Mouse (Mus musculus) common myeloid progenitor, adult 5-6 weeks (primary cell): ENCODE results near the gene Uqcc3. TPM values are rescaled to one million over a fixed set of nuclear protein-coding genes. Genes with fewer than 3 reads are reported as not detected.
A peak's percentile ranks its signal among the peaks of the same experiment; 100 is the strongest.

Source experiments
- ATAC-seq: replicated peaks from 2 replicates; pipeline ENCODE4 v1.8.0; 2016; ENCODE audit warnings: low read depth, mild to moderate bottlenecking, moderate TSS enrichment, inconsistent platforms; ENCODE audit not compliant: poor library complexity, severe bottlenecking
- total RNA-seq: library from RNA; stranded (forward); fragments of 200-1000, 187-1606 nt; gene quantifications from 2 replicates; pipeline ENCODE4 v1.2.3, GENCODE M21; 2017

Uqcc3 gene
- total RNA-seq: 110 and 122 TPM in 2 replicates

- ATAC-seq: peak; percentile 99
Measured at GRCm38 (mm10) chr19:8880311-8881033, at the start of gene Uqcc3. TSS of gene Uqcc3 (minus strand) at chr19:8880923.

- ATAC-seq: no peak
Measured at GRCm38 (mm10) chr19:8930117-8930516, 49.4 kb upstream of the Uqcc3 start.

GRCm38 (mm10) chr19:8929224-8930088, 48.7 kb upstream of the Uqcc3 start, which contains the start of the genes Rom1 and Eml3:
TSS of gene Rom1 (minus strand) at chr19:8929356.
TSS of gene Eml3 (plus strand) at chr19:8929552.
- peak; percentile 72 for ATAC-seq

DNA sequence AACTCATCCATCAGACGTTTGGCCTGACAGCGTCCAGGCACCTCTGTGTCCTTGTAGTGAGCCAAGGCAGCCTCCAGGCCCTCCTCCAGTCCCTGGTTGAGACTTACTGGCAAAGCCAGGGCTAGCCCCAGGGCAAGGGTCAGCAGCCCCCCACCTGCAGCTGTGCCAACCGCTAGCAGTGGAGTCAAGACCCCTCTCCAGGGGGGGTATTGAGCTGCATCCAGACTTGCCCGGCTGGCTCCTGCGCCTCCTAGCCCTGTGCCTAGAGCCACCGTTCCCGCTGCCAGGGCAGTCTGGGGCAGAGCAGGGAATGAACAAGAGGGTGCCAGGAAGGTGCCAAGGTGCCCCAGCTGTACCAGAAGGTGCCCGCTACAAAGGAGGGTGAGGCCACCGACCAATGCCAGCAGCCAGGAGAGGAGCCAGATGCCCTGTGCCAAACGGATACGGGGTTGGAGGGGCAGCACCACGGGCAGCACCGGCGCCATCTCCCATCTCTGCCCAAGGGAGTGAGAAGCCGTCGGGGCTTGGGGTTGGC, 48.0 kb upstream of the Uqcc3 start:
- peak; percentile 33 for ATAC-seq

- peak; percentile 15; the same call in 1 of the 2 replicates for ATAC-seq
Measured at GRCm38 (mm10) chr19:8927891-8928525, 47.3 kb upstream of the Uqcc3 start.

DNA sequence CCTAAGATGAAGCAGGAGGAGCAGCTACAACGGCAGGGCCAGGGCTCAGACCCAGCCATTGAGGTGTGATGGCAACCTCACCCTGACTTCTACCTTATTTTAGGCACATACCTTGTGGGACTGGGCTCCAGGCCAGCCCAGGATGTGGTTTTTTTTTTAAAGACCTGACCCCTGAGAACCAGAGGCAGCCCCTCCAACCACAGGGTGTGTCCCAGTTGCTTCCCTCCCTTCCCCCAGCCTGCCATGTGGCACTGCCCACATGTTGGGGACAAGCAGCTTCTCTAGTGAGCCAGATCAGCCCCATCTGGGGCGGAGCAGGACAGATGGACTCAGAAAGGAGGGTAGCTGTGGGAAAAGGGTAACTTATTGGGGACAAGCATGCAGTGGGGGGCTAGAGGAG, 46.0 kb upstream of the Uqcc3 start:
- ATAC-seq: no peak

GRCm38 (mm10) chr19:8921741-8922140, 41.0 kb upstream of the Uqcc3 start:
- no peak for ATAC-seq

- ATAC-seq: 0 out of 2 replicates have a peak, but pooled peaks have one; percentile 24
Measured at GRCm38 (mm10) chr19:8920836-8921291, 40.1 kb upstream of the Uqcc3 start.

GRCm38 (mm10) chr19:8920073-8920736, 39.5 kb upstream of the Uqcc3 start, which contains the start of gene B3gat3:
TSS of gene B3gat3 (plus strand) at chr19:8920374.
- ATAC-seq: peak; percentile 86

DNA sequence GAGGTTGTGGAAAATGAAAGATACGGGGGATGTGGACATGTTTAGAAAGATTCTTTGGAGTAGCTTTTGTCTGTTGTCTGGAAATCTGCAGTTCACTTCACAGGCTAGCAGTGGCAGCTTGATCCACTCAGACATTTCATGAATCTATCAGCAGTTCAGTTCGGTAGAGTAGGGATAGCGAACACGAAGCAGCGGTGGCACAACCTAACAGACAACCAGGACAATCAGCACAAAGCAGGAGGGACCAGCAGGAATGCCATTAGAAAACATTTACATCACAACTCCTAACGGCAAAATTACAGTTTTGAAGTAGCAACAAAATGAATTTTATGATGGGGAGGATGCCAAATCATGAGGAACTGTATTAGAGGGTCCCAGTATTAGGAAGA, 39.0 kb upstream of the Uqcc3 start:
- no peak for ATAC-seq

DNA sequence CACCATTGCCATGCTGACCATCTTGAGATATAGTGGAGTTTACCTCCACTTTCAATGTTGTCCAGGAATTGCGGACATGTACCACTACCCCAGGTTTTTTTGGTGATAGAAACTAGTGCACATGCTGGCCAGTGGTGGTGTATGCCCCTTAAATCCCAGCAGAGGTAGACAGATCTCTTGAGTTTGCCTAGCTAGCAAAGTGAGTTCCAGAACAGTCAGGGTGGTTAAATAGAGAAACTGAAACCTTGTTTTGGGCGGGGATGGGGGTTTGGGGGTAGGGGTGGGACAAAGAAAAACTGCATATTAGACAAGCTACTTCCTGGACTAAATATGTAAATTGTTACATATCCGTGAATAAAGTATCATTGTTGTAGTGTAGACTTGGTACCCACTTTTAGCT, 38.3 kb upstream of the Uqcc3 start:
- no peak for ATAC-seq

GRCm38 (mm10) chr19:8914212-8914611, 33.5 kb upstream of the Uqcc3 start:
- ATAC-seq: no peak

- no peak for ATAC-seq
Measured at GRCm38 (mm10) chr19:8911810-8912209, 31.1 kb upstream of the Uqcc3 start.

GRCm38 (mm10) chr19:8908531-8908930, 27.8 kb upstream of the Uqcc3 start:
- ATAC-seq: no peak

- no peak for ATAC-seq
Measured at GRCm38 (mm10) chr19:8903412-8903811, 22.7 kb upstream of the Uqcc3 start.

GRCm38 (mm10) chr19:8899079-8899478, 18.4 kb upstream of the Uqcc3 start:
- no peak for ATAC-seq

DNA sequence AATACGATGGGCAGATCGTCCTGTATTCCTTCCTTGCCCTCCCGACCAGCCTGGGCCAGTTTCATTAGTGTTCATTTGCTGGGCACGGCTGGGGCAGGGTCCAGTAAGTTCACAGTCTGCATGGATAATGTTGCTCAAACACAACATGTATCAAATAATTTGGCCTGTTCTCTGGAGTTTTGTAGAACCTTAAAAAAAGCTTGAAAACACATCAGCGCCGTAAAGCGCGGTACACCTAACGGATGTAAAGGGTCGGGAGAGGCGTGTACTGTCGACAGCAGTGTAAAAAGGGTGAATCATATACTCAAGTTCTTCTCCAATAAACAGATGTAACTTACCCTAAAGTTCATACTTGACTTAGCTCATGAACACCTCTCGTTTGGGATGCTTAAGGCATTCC, 17.9 kb upstream of the Uqcc3 start:
- no peak for ATAC-seq

DNA sequence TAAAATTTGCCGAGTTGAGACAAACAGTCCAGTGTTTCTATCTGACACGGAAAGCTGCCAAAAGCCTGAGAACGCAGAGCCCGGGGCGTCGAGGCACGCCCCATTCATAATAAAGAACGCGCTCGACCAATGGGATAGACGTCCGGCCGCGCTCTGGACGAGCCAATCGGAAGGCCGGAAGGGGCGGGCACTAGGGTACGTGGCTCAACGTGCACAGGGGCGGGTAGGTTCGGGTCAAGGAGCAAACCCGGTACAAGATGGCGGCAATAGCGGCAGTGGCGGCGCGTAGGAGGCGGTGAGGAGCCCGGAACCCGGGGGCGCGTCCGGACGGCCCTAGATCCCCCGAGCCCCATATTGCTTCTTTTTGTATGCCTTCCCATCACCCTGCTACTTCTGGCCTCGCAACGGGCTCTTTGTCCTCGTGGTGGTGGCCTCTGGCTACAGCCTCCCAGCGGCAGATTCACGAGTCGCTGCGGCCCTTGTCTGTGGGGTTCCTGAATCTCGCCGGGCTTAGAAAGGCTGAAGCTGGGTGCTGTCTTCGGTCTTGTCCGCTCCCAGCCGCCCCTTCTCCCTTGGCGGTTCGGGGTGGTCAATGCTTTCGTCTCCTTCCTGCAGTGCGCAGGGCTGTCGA, 17.3 kb upstream of the Uqcc3 start, which contains the start of gene Ganab:
Gene Ganab (plus strand): TSS at position 207 of the 631 bp plus-strand sequence.
- peak; percentile 98 for ATAC-seq
